Comparison of ENCODE assay signal across 23 mouse cellular contexts in genomic region chr16:77914160-77915070, GRCm38 (mm10).
DNase-seq lines count a peak whose midpoint lies in the region; ATAC-seq lines count a peak whose summit lies in the region.
"Had no signal": no experiment of that assay in that cellular context is flagged by ENCODE, and none has a peak within 500 bp of the region (broad histone marks: within the 10 kb centered on the region; RNA-seq: fewer than 3 reads in every experiment).

No protein-coding gene starts in this region.

- DNase-seq in kidney, postnatal 14 days, result no peak
- peak; percentile 73 for DNase-seq in hindlimb bud, embryonic 11.5 days (ENCODE audit: extremely low spot score, low read depth, low spot score)
- DNase-seq in limb, embryonic 11.5 days (ENCODE audit: low spot score), result peak; percentile 45
- no peak for DNase-seq in adrenal gland, adult 8-10 months
- DNase-seq in right cerebral cortex, postnatal 14 days, result no peak
- DNase-seq in lung, postnatal 4 days, result no peak
- DNase-seq: adrenal gland, postnatal 14 days; cerebellum, adult 11 months; cerebellum, postnatal 10 days; gastrocnemius, postnatal 25 days; heart, adult 2 months; heart, postnatal 4 days; kidney, postnatal 25 days; lung, adult 2 months; right cerebral cortex, postnatal 25 days had no signal

- H3K9me3 ChIP-seq in kidney, embryonic 16.5 days (ENCODE audit: low read length), result no peaks in the 10 kb centered on the region
- no peaks in the 10 kb centered on the region for H3K9me3 ChIP-seq in limb, embryonic 11.5 days (ENCODE audit: control insufficient read depth, low read length)
- H3K9me3 ChIP-seq: embryonic facial prominence, embryonic 13.5 days; forebrain, embryonic 15.5 days; heart, embryonic 15.5 days; stomach, embryonic 15.5 days had no signal

- no peak overlapping the region for H3K9ac ChIP-seq in kidney, embryonic 16.5 days (replicated peaks; ENCODE audit: low read length)
- no peak overlapping the region for H3K9ac ChIP-seq in limb, embryonic 11.5 days (ENCODE audit: low read length)
- H3K9ac ChIP-seq: embryonic facial prominence, embryonic 13.5 days; forebrain, embryonic 15.5 days; heart, embryonic 15.5 days; liver, embryonic 12.5 days; stomach, embryonic 15.5 days had no signal

- H3K27me3 ChIP-seq in kidney, embryonic 16.5 days (ENCODE audit: insufficient read depth, low read length), result no peaks in the 10 kb centered on the region
- no peaks in the 10 kb centered on the region for H3K27me3 ChIP-seq in limb, embryonic 11.5 days (ENCODE audit: control insufficient read depth, insufficient read depth, low read length)
- H3K27me3 ChIP-seq: embryonic facial prominence, embryonic 13.5 days; forebrain, embryonic 15.5 days; heart, embryonic 15.5 days; liver, embryonic 12.5 days; stomach, embryonic 15.5 days had no signal

- H3K4me1 ChIP-seq in kidney, embryonic 16.5 days (ENCODE audit: insufficient read depth, low read length), result 0 out of 2 replicates have a peak, but pooled peaks cover 8% of the 10 kb centered on the region
- peaks cover 7% of the 10 kb centered on the region for H3K4me1 ChIP-seq in limb, embryonic 11.5 days (ENCODE audit: control insufficient read depth, insufficient read depth, low read length)
- H3K4me1 ChIP-seq: forebrain, embryonic 15.5 days; heart, embryonic 15.5 days; liver, embryonic 12.5 days; stomach, embryonic 15.5 days had no signal

- no peak overlapping the region for H3K4me2 ChIP-seq in kidney, embryonic 16.5 days (replicated peaks; ENCODE audit: low read depth, low read length)
- no peak overlapping the region for H3K4me2 ChIP-seq in limb, embryonic 11.5 days (ENCODE audit: low read depth, severe bottlenecking)
- H3K4me2 ChIP-seq: embryonic facial prominence, embryonic 13.5 days; forebrain, embryonic 15.5 days; heart, embryonic 15.5 days; liver, embryonic 12.5 days; stomach, embryonic 15.5 days had no signal

- no peaks in the 10 kb centered on the region for H3K36me3 ChIP-seq in kidney, embryonic 16.5 days (ENCODE audit: insufficient read depth, low read length)
- H3K36me3 ChIP-seq in limb, embryonic 11.5 days (ENCODE audit: control insufficient read depth, insufficient read depth, low read length), result no peaks in the 10 kb centered on the region
- H3K36me3 ChIP-seq: embryonic facial prominence, embryonic 13.5 days; forebrain, embryonic 15.5 days; heart, embryonic 15.5 days; liver, embryonic 12.5 days; stomach, embryonic 15.5 days had no signal

- peak; percentile 74 for ATAC-seq in kidney, embryonic 16.5 days (ENCODE audit: low FRiP score, low TSS enrichment)
- ATAC-seq in limb, embryonic 11.5 days (ENCODE audit: insufficient number of reproducible peaks, low FRiP score, low TSS enrichment, low read depth), result peak; percentile 72
- ATAC-seq: forebrain, embryonic 15.5 days; hindbrain, embryonic 16.5 days; liver, embryonic 12.5 days; midbrain, embryonic 16.5 days had no signal

- H3K27ac ChIP-seq in kidney, embryonic 16.5 days (ENCODE audit: low read length), result no peak overlapping the region
- peak overlapping the region; percentile 42; the same call in 1 of the 2 replicates for H3K27ac ChIP-seq in limb, embryonic 11.5 days (replicated peaks; ENCODE audit: low read depth, low read length)
- H3K27ac ChIP-seq: embryonic facial prominence, embryonic 13.5 days; forebrain, embryonic 15.5 days; heart, adult 2 months; heart, embryonic 15.5 days; liver, embryonic 12.5 days; stomach, embryonic 15.5 days had no signal

- no peak overlapping the region for H3K4me3 ChIP-seq in kidney, embryonic 16.5 days (ENCODE audit: low read length)
- H3K4me3 ChIP-seq in limb, embryonic 11.5 days (ENCODE audit: low read depth, low read length), result no peak overlapping the region
- H3K4me3 ChIP-seq: embryonic facial prominence, embryonic 13.5 days; forebrain, embryonic 15.5 days; heart, adult 2 months; heart, embryonic 15.5 days; liver, embryonic 12.5 days; stomach, embryonic 15.5 days had no signal

- 32% methylated on average over 6 of the region's 6 CpGs for WGBS in kidney, embryonic 16.5 days
- WGBS in limb, embryonic 11.5 days, result 26% methylated on average over 6 of the region's 6 CpGs

Comparison
In these comparisons a context has a peak if more than half of its experiments do, and no peak if none do; other contexts are left out.
1. DNase-seq: peak in hindlimb bud, embryonic 11.5 days (single experiment) and limb, embryonic 11.5 days (single experiment); none in kidney, postnatal 14 days (single experiment), adrenal gland, adult 8-10 months (single experiment), right cerebral cortex, postnatal 14 days (single experiment) and lung, postnatal 4 days (0 of 2).